Mouse (Mus musculus) hindbrain, embryonic 16.5 days (tissue): ENCODE results near the gene M1ap. TPM values are rescaled to one million over a fixed set of nuclear protein-coding genes. Genes with fewer than 3 reads are reported as not detected.

Experiments used
- ATAC-seq: fragments of 200-750 bp; cut with Nextera tagmentation; 2 replicates; pipeline ENCODE4 v1.8.0; 2017; ENCODE audit warnings: moderate TSS enrichment, moderate library complexity
- H3K27ac ChIP-seq: fragments of 300-500 bp; sonication (generic); 2 replicates; pipeline ENCODE4 v1.5.1; 2014; ENCODE audit warnings: low read depth, mild to moderate bottlenecking, control low read depth, low read length, moderate library complexity
- H3K27me3 ChIP-seq: fragments of 300-500 bp; sonication (generic); replicated peaks from 2 replicates; pipeline ENCODE4 v1.6.1; 2014; ENCODE audit warnings: low read length; ENCODE audit not compliant: control insufficient read depth, insufficient read depth
- H3K36me3 ChIP-seq: fragments of 300-500 bp; sonication (generic); 2 replicates; pipeline ENCODE4 v1.6.1; 2014; ENCODE audit warnings: mild to moderate bottlenecking, low read length, moderate library complexity, mixed read lengths; ENCODE audit not compliant: control insufficient read depth, insufficient read depth
- H3K4me1 ChIP-seq: fragments of 300-500 bp; sonication (generic); 2 replicates; pipeline ENCODE4 v1.6.1; 2014; ENCODE audit warnings: low read depth, low read length; ENCODE audit not compliant: control insufficient read depth, insufficient read depth
- H3K4me2 ChIP-seq: fragments of 300-500 bp; sonication (generic); 2 replicates; pipeline ENCODE4 v1.6.1; 2014; ENCODE audit warnings: mild to moderate bottlenecking, low read length, control low read depth, moderate library complexity
- H3K4me3 ChIP-seq: fragments of 300-500 bp; sonication (generic); 2 replicates; pipeline ENCODE4 v1.5.1; 2014; ENCODE audit warnings: mild to moderate bottlenecking, low read length, control low read depth, moderate library complexity
- H3K9ac ChIP-seq: fragments of 300-500 bp; sonication (generic); 2 replicates; pipeline ENCODE4 v1.6.1; 2014; ENCODE audit warnings: low read depth, mild to moderate bottlenecking, control low read depth, low read length, moderate library complexity
- H3K9me3 ChIP-seq: fragments of 300-500 bp; sonication (generic); 2 replicates; pipeline ENCODE4 v1.6.1; 2014; ENCODE audit warnings: mild to moderate bottlenecking, low read length, moderate library complexity; ENCODE audit not compliant: control insufficient read depth
- WGBS: fragments of 180-500 bp; shearing (Covaris S2); extraction: QIAGEN DNeasy Blood & Tissue Kit; methylation state at CpG from one replicate; pipeline ENCODE4 v1.1.7; 2014; 5-methylcytosine and 5-hydroxymethylcytosine counted together
- polyA plus RNA-seq: library from polyadenylated mRNA; unstranded; fragments of >200 nt; fragmentation: Nextera tagmentation; extraction: Ambion mirVana; gene quantifications from 2 replicates; pipeline ENCODE4 v1.2.1, GENCODE M21; 2015

M1ap gene
- polyA plus RNA-seq, 1 experiment from 2014 or later, result not detected

GRCm38 (mm10) chr6:82999986-83000385, 53.3 kb downstream of the M1ap start:
- ATAC-seq, result no peak
- WGBS, result 69% methylated on average over 8 of the region's 8 CpGs
- no peak overlapping the region for H3K4me2 ChIP-seq
- no peak overlapping the region for H3K27ac ChIP-seq
- H3K4me3 ChIP-seq, result no peak overlapping the region
- peaks cover 3% of the 10 kb centered on the region; the same call in 1 of the 2 replicates for H3K4me1 ChIP-seq
- no peaks in the 10 kb centered on the region for H3K36me3 ChIP-seq
- H3K9me3 ChIP-seq, result no peaks in the 10 kb centered on the region
- no peaks in the 10 kb centered on the region for H3K27me3 ChIP-seq
- no peak overlapping the region for H3K9ac ChIP-seq

GRCm38 (mm10) chr6:83003082-83003481, 56.4 kb downstream of the M1ap start:
- Histone ChIP-seq H3K27ac (no peak overlapping the region), H3K4me2 (no peak overlapping the region), H3K9me3 (no peaks in the 10 kb centered on the region), H3K36me3 (no peaks in the 10 kb centered on the region), H3K27me3 (no peaks in the 10 kb centered on the region), H3K9ac (no peak overlapping the region), H3K4me3 (no peak overlapping the region), H3K4me1 (no peaks in the 10 kb centered on the region; the same call in 1 of the 2 replicates)
- no peak for ATAC-seq
- WGBS, result 91% methylated on average over 1 of the region's 1 CpGs

- 93% methylated on average over 5 of the region's 5 CpGs for WGBS
- Histone ChIP-seq H3K36me3 (no peaks in the 10 kb centered on the region), H3K9ac (no peak overlapping the region), H3K9me3 (no peaks in the 10 kb centered on the region), H3K27ac (no peak overlapping the region), H3K4me1 (no peaks in the 10 kb centered on the region; the same call in 1 of the 2 replicates), H3K4me3 (no peak overlapping the region), H3K27me3 (no peaks in the 10 kb centered on the region), H3K4me2 (no peak overlapping the region)
- ATAC-seq, result no peak
These were observed 57.1 kb downstream of the M1ap start for GRCm38 (mm10) chr6:83003850-83004249.

- no peaks in the 10 kb centered on the region for H3K9me3 ChIP-seq
- H3K4me3 ChIP-seq, result no peak overlapping the region
- H3K27me3 ChIP-seq, result no peaks in the 10 kb centered on the region
- H3K9ac ChIP-seq, result no peak overlapping the region
- WGBS, result 71% methylated on average over 2 of the region's 2 CpGs
- no peak overlapping the region for H3K27ac ChIP-seq
- no peaks in the 10 kb centered on the region; the same call in 1 of the 2 replicates for H3K4me1 ChIP-seq
- no peak overlapping the region for H3K4me2 ChIP-seq
- H3K36me3 ChIP-seq, result no peaks in the 10 kb centered on the region
- no peak for ATAC-seq
These were observed 57.6 kb downstream of the M1ap start for GRCm38 (mm10) chr6:83004309-83004708.

GRCm38 (mm10) chr6:83004872-83005271, 58.2 kb downstream of the M1ap start:
- 54% methylated on average over 7 of the region's 7 CpGs for WGBS
- no peak overlapping the region for H3K27ac ChIP-seq
- H3K27me3 ChIP-seq, result no peaks in the 10 kb centered on the region
- H3K4me2 ChIP-seq, result no peak overlapping the region
- no peaks in the 10 kb centered on the region; the same call in 1 of the 2 replicates for H3K4me1 ChIP-seq
- no peak overlapping the region for H3K9ac ChIP-seq
- H3K36me3 ChIP-seq, result no peaks in the 10 kb centered on the region
- no peaks in the 10 kb centered on the region for H3K9me3 ChIP-seq
- no peak overlapping the region for H3K4me3 ChIP-seq
- no peak for ATAC-seq

- 86% methylated on average over 10 of the region's 10 CpGs for WGBS
- H3K9ac ChIP-seq, result no peak overlapping the region
- H3K4me3 ChIP-seq, result no peak overlapping the region
- H3K4me2 ChIP-seq, result no peak overlapping the region
- no peak for ATAC-seq
- H3K4me1 ChIP-seq, result no peaks in the 10 kb centered on the region; the same call in 1 of the 2 replicates
- H3K36me3 ChIP-seq, result no peaks in the 10 kb centered on the region
- no peak overlapping the region for H3K27ac ChIP-seq
- H3K9me3 ChIP-seq, result no peaks in the 10 kb centered on the region
- no peaks in the 10 kb centered on the region for H3K27me3 ChIP-seq
These were observed 58.8 kb downstream of the M1ap start for GRCm38 (mm10) chr6:83005444-83006011.

GRCm38 (mm10) chr6:83006114-83006513, 59.4 kb downstream of the M1ap start:
- H3K9me3 ChIP-seq, result no peaks in the 10 kb centered on the region
- H3K4me3 ChIP-seq, result no peak overlapping the region
- H3K9ac ChIP-seq, result no peak overlapping the region
- ATAC-seq, result no peak
- no peaks in the 10 kb centered on the region; the same call in 1 of the 2 replicates for H3K4me1 ChIP-seq
- H3K27me3 ChIP-seq, result no peaks in the 10 kb centered on the region
- H3K36me3 ChIP-seq, result no peaks in the 10 kb centered on the region
- 87% methylated on average over 6 of the region's 6 CpGs for WGBS
- H3K27ac ChIP-seq, result no peak overlapping the region
- no peak overlapping the region for H3K4me2 ChIP-seq

GRCm38 (mm10) chr6:83008659-83009058, 62.0 kb downstream of the M1ap start:
- no peak overlapping the region for H3K4me3 ChIP-seq
- 52% methylated on average over 3 of the region's 3 CpGs for WGBS
- no peaks in the 10 kb centered on the region for H3K9me3 ChIP-seq
- no peak overlapping the region for H3K9ac ChIP-seq
- no peak overlapping the region for H3K27ac ChIP-seq
- H3K4me1 ChIP-seq, result no peaks in the 10 kb centered on the region; the same call in 1 of the 2 replicates
- H3K27me3 ChIP-seq, result no peaks in the 10 kb centered on the region
- H3K4me2 ChIP-seq, result no peak overlapping the region
- H3K36me3 ChIP-seq, result no peaks in the 10 kb centered on the region
- ATAC-seq, result no peak

- no peak overlapping the region for H3K4me2 ChIP-seq
- ATAC-seq, result no peak
- no peak overlapping the region for H3K27ac ChIP-seq
- no peaks in the 10 kb centered on the region for H3K4me1 ChIP-seq
- no peak overlapping the region for H3K4me3 ChIP-seq
- WGBS, result 81% methylated on average over 7 of the region's 7 CpGs
- no peaks in the 10 kb centered on the region for H3K36me3 ChIP-seq
- H3K9me3 ChIP-seq, result no peaks in the 10 kb centered on the region
- no peaks in the 10 kb centered on the region for H3K27me3 ChIP-seq
- H3K9ac ChIP-seq, result no peak overlapping the region
These were observed 63.3 kb downstream of the M1ap start for GRCm38 (mm10) chr6:83010010-83010409.
